Mouse (Mus musculus): ENCODE data around the gene Agps. TPM values are rescaled to one million over a fixed set of nuclear protein-coding genes. Genes with fewer than 3 reads are reported as not detected.

Gene Agps
- 14.6 and 15.6 TPM in 2 replicates for polyA plus RNA-seq (2012; rRNA removed)

GRCm38 (mm10) chr2:75831881-75832633 lies at the start of gene Agps:
Agps (plus strand) TSS chr2:75832177.
- DNase-seq (ENCODE audit: extremely low spot score in 1 of 2, low spot score in 1 of 2), result peak; percentile 53 to 88

- peak in 1 of 2 experiments; percentile 42 for DNase-seq (ENCODE audit: extremely low spot score in 1 of 2, low spot score in 1 of 2)
Observed at GRCm38 (mm10) chr2:75786075-75786474, 45.9 kb upstream of the Agps start.

- no peak for DNase-seq (ENCODE audit: extremely low spot score in 1 of 2, low spot score in 1 of 2)
Observed at GRCm38 (mm10) chr2:75788511-75788910, 43.5 kb upstream of the Agps start.

DNA sequence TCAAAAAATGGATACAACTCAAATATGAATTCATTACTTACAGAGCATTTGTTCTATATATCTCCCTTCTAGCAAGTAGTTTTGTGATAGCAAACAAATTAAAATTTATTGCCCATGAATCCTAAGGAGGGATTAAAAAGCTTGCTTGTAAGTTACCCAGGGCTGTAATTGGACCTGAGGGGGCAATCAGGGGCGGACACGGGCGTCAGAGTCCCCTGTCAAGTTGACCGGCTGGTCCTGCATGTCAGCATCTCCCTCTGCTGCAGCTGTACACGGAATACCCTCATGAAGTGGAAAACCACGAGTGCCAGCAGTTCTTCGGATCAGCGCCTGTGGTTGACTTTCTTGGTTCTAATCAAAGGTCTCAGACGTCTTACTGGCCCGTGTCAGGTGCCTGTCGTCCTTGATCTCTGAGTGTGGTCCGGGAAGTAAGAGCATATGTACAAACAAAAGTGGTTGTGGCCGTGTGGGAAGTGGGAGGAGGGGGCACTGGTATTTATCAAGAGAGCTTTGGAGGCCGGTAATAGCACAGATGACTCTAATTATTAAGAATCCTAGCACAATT lies 41.9 kb upstream of the Agps start:
- no peak for DNase-seq (ENCODE audit: extremely low spot score in 1 of 2, low spot score in 1 of 2)

GRCm38 (mm10) chr2:75791561-75792308 lies 40.2 kb upstream of the Agps start:
- no peak for DNase-seq (ENCODE audit: extremely low spot score in 1 of 2, low spot score in 1 of 2)

- DNase-seq (ENCODE audit: extremely low spot score in 1 of 2, low spot score in 1 of 2), result no peak
Observed at GRCm38 (mm10) chr2:75792377-75793203, 39.4 kb upstream of the Agps start.

GRCm38 (mm10) chr2:75796181-75796580 lies 35.8 kb upstream of the Agps start:
- DNase-seq (ENCODE audit: extremely low spot score in 1 of 2, low spot score in 1 of 2), result no peak

DNA sequence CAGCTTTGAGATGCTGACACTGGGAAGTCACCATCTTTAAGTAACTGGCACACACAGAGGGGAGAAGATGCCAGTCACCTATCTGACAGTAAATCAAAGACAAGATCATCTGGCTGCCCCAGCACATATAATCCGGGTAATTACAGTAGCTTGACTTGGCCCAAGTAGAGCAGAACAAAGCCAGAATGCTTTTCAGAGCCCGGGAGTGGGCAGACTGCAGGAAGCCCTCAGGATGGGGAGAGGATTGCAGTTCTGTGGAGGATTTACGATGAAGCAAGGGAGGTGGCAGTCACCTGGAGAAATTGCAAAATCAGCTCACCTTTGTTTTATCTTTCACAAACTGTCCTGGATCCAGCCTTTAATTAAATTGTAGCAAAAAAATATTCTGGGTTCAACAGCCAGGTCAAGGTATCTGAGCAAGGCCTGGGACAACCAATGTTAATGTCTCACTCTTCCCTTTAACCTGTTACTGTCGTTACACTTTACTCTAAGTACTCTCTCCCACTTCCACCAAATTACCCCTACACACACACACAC lies 33.5 kb upstream of the Agps start:
- no peak for DNase-seq (ENCODE audit: extremely low spot score in 1 of 2, low spot score in 1 of 2)

DNA sequence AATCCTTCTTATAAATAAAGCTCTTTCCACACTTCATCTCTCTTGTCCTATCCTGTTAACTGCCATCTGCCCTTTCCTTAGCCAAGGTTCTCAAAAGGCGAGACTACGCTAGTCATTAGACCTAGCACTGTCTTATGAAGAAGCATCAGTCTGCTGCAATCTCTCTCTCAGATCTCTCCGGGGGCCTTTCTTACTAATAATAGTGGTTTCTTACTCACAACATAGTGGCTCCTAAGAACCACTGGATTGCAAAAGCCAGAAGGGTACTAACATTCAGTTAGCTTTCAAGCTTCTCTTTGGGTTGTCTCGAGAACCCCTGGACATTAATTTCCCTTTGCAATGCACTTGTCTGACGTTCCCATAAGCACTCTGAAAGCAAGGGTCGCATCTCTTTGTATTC lies 26.2 kb upstream of the Agps start:
- no peak for DNase-seq (ENCODE audit: extremely low spot score in 1 of 2, low spot score in 1 of 2)

- no peak for DNase-seq (ENCODE audit: extremely low spot score in 1 of 2, low spot score in 1 of 2)
Observed at GRCm38 (mm10) chr2:75806891-75807290, 25.1 kb upstream of the Agps start.

GRCm38 (mm10) chr2:75807460-75807859 lies 24.5 kb upstream of the Agps start:
- DNase-seq (ENCODE audit: extremely low spot score in 1 of 2, low spot score in 1 of 2), result no peak

- no peak for DNase-seq (ENCODE audit: extremely low spot score in 1 of 2, low spot score in 1 of 2)
Observed at GRCm38 (mm10) chr2:75814880-75815279, 17.1 kb upstream of the Agps start.

DNA sequence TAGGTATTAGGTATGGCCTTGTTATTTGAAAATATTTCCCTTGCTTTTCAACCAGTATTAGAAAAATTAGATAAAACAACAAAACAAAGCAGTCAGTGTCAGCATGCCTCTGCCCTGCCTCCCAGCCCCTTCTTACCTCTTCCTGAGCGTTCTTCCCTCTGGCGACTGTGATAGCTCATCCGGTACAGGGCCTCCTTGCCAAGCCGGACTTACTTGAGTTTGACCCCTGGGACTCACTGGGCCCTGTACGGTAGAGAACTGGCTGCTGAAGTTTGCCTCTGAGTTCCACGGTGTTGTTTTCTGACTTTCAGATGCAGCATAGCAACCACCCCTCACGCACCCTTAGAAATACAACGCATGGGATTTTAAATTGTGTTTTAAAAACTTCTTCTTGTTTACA lies 16.5 kb upstream of the Agps start:
- no peak for DNase-seq (ENCODE audit: extremely low spot score in 1 of 2, low spot score in 1 of 2)

GRCm38 (mm10) chr2:75816673-75817072 lies 15.3 kb upstream of the Agps start:
- no peak for DNase-seq (ENCODE audit: extremely low spot score in 1 of 2, low spot score in 1 of 2)

DNA sequence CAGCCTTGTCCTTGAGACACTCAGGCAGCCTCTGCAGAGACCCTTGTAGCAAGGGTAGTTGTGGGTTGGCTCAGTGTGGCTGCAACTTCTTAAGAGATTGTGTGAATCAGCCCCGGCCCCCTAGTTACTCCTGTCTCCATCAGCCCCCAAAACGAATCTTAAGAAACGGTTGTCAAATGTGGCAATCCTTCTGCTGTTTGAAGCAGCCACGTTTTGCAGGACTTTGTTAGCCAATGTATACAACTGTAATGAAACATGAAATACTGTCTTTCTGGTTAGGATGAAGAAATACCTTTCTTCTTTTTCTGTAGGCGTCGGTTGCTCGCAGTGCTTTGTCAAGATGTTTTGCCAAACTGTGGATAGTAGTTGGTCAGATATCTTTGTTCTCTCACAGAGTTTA lies 13.3 kb upstream of the Agps start:
- DNase-seq (ENCODE audit: extremely low spot score in 1 of 2, low spot score in 1 of 2), result no peak

- DNase-seq (ENCODE audit: extremely low spot score in 1 of 2, low spot score in 1 of 2), result no peak
Observed at GRCm38 (mm10) chr2:75819796-75820195, 12.2 kb upstream of the Agps start.

DNA sequence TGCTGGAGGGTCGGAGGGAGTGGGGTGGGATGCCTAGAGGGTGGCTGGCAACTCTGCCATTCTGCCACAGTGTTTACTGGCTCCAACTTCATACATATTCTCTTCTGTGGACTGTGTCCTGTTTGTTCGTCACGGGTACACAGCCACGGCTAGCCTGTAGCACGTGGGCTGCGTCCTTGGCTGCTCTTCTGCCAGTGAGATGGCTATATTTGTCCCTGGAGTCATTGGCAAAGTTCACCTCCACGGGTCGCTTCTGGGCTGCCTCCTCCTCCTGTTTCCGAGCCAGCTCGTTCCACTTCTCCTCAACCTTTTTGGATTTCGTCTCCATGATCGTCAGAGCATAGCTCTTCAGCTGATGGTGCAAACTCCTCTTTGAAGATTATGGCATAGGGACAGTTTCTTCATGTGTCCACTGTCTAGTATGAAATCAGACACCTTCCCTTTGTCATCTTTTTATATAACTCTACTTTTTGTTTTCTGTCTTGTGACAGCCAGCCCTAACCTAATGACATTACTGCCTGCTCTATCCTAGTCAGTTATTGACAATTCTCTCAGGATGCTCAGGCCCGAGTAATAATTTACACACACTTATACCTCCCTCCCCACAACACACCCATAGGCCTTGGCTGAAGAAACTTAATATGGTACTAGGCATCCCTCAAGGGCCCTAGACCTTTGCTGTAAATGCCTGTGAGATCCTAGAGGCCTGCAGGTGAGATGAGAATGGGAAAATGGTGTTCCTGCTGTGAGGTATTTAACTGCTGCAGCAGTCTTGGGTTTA lies 9.8 kb upstream of the Agps start:
- DNase-seq (ENCODE audit: extremely low spot score in 1 of 2, low spot score in 1 of 2), result no peak

GRCm38 (mm10) chr2:75823736-75824135 lies 8.2 kb upstream of the Agps start:
- no peak for DNase-seq (ENCODE audit: extremely low spot score in 1 of 2, low spot score in 1 of 2)

- no peak for DNase-seq (ENCODE audit: extremely low spot score in 1 of 2, low spot score in 1 of 2)
Observed at GRCm38 (mm10) chr2:75824144-75824543, 7.8 kb upstream of the Agps start.

- DNase-seq (ENCODE audit: extremely low spot score in 1 of 2, low spot score in 1 of 2), result no peak
Observed at GRCm38 (mm10) chr2:75824846-75825245, 7.1 kb upstream of the Agps start.
